Mouse (Mus musculus) embryonic facial prominence, embryonic 11.5 days (tissue): ENCODE data around the gene Klk5. TPM values are rescaled to one million over a fixed set of nuclear protein-coding genes. Genes with fewer than 3 reads are reported as not detected.

Experiments
- ATAC-seq: fragments of 200-750 bp; cut with Nextera tagmentation; replicated peaks from 2 replicates; pipeline ENCODE4 v1.8.0; 2017; ENCODE audit warnings: low read depth; ENCODE audit not compliant: insufficient number of reproducible peaks, low FRiP score, low TSS enrichment
- DNase-seq: peaks from one replicate; pipeline ENCODE4 v3.0.0-alpha.2; 2015; ENCODE audit warnings: low spot score
- H3K27ac ChIP-seq: fragments of 300-500 bp; sonication (generic); replicated peaks from 2 replicates; pipeline ENCODE4 v1.5.1; 2014; ENCODE audit warnings: mild to moderate bottlenecking, low read depth, low read length, control low read depth
- H3K27me3 ChIP-seq: fragments of 300-500 bp; sonication (generic); 2 replicates; pipeline ENCODE4 v1.6.1; 2014; ENCODE audit warnings: mild to moderate bottlenecking, low read length, moderate library complexity, mixed read lengths; ENCODE audit not compliant: control insufficient read depth, insufficient read depth
- H3K36me3 ChIP-seq: fragments of 300-500 bp; sonication (generic); replicated peaks from 2 replicates; pipeline ENCODE4 v1.6.1; 2014; ENCODE audit warnings: low read depth, mild to moderate bottlenecking, low read length, moderate library complexity, mixed read lengths; ENCODE audit not compliant: control insufficient read depth, insufficient read depth
- H3K4me1 ChIP-seq: fragments of 300-500 bp; sonication (generic); 2 replicates; pipeline ENCODE4 v1.6.1; 2014; ENCODE audit warnings: low read length, mixed read lengths; ENCODE audit not compliant: control insufficient read depth, insufficient read depth
- H3K4me2 ChIP-seq: fragments of 300-500 bp; sonication (generic); 2 replicates; pipeline ENCODE4 v1.6.1; 2014; ENCODE audit warnings: low read depth, mild to moderate bottlenecking, control low read depth, low read length, moderate library complexity
- H3K4me3 ChIP-seq: fragments of 300-500 bp; sonication (generic); 2 replicates; pipeline ENCODE4 v1.5.1; 2014; ENCODE audit warnings: low read depth, low read length, control low read depth
- H3K9ac ChIP-seq: fragments of 300-500 bp; sonication (generic); replicated peaks from 2 replicates; pipeline ENCODE4 v1.6.1; 2014; ENCODE audit warnings: mild to moderate bottlenecking, control low read depth, low read length
- H3K9me3 ChIP-seq: fragments of 300-500 bp; sonication (generic); replicated peaks from 2 replicates; pipeline ENCODE4 v1.6.1; 2016; ENCODE audit warnings: mild to moderate bottlenecking, low read length, inconsistent platforms, mixed read lengths; ENCODE audit not compliant: control insufficient read depth
- WGBS: fragments of 180-500 bp; shearing (Covaris S2); extraction: QIAGEN DNeasy Blood & Tissue Kit; methylation state at CpG from one replicate; pipeline ENCODE4 v1.1.7; 2014; 5-methylcytosine and 5-hydroxymethylcytosine counted together
- polyA plus RNA-seq: library from polyadenylated mRNA; unstranded; fragments of >200 nt; fragmentation: Nextera tagmentation; extraction: Ambion mirVana; gene quantifications from 2 replicates; pipeline ENCODE4 v1.2.1, GENCODE M21; 2014

Gene Klk5
- polyA plus RNA-seq, 1 experiment from 2014 or later, result not detected

DNA sequence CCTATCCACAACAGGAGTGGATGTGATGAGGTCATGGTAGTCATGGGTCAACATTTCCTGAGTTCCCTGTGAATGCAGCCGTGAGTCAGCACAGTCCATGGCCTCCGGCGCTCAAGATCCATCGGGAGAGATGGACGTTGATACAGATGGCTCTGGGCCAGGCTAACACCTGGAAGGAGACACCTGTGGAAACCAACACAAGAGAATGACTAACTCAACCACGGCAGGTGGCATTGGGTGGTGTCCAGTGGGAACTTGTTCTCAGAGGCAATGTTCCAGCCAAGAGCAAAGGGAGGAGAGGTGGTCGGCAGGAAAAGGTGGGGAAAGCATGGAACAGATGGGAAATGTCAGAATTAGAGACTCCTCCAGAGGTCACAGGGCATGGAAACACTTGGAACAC is 20.2 kb upstream of the Klk5 start:
- H3K27me3 ChIP-seq, result no peaks in the 10 kb centered on the region
- H3K4me2 ChIP-seq, result no peak overlapping the region
- H3K4me1 ChIP-seq, result no peaks in the 10 kb centered on the region
- 86% methylated on average over 7 of the region's 7 CpGs for WGBS
- no peaks in the 10 kb centered on the region for H3K36me3 ChIP-seq
- DNase-seq (no peak), ATAC-seq (no peak)
- no peak overlapping the region for H3K4me3 ChIP-seq
- H3K27ac ChIP-seq, result no peak overlapping the region
- H3K9me3 ChIP-seq, result no peaks in the 10 kb centered on the region
- H3K9ac ChIP-seq, result no peak overlapping the region

DNA sequence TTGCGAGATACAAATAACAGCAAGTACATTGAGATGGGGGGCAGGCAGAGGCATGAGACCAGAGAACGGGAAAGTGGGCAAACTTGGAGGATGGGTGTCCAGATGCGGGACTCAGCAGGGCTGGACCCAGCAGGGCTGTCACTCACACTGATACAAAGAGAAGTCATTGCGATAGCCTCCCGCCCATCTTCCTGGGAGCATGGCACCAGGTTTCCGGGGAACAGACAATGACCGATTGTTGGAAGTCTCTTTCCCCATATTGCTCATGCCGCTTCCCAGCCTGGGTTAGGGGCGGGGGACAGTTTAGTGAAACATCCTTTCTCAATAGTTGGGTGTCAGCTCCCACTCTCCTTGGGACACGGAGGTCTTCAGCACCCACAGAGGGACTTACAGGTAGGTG is 17.6 kb upstream of the Klk5 start, which contains the start of gene Klk6:
Gene Klk6, plus strand, starts transcription at position 301 of the 400 bp plus-strand sequence.
- Histone ChIP-seq H3K9me3 (no peaks in the 10 kb centered on the region), H3K27me3 (no peaks in the 10 kb centered on the region), H3K4me1 (no peaks in the 10 kb centered on the region), H3K36me3 (no peaks in the 10 kb centered on the region), H3K27ac (no peak within 1 kb of the TSS), H3K4me3 (no peak within 1 kb of the TSS), H3K4me2 (no peak within 1 kb of the TSS), H3K9ac (no peak within 1 kb of the TSS)
- 60% methylated on average over 10 of the region's 10 CpGs for WGBS
- DNase-seq, result no peak
- no peak for ATAC-seq

DNA sequence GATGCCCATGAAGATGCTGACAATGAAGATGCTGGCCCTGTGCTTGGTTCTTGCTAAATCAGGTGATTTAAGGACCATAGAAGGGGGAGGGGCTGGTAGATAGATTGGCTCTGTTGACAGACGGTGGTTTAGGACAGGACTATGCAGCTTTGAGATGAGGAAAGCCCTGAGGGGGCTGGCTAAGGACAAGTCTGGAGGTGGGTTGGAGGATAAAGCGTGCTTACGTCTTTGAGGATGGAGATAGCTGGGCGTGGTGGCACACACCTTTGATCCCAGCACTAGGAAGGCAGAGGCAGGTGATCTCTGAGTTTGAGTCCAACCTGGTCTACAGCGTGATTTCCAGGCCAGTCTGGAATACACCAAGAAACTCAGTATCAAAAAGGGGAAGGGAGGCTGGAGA is 15.7 kb upstream of the Klk5 start:
- Histone ChIP-seq H3K4me2 (no peak overlapping the region), H3K9me3 (no peaks in the 10 kb centered on the region), H3K9ac (no peak overlapping the region), H3K36me3 (no peaks in the 10 kb centered on the region), H3K4me1 (no peaks in the 10 kb centered on the region), H3K27me3 (no peaks in the 10 kb centered on the region), H3K27ac (no peak overlapping the region), H3K4me3 (no peak overlapping the region)
- WGBS, result 88% methylated on average over 5 of the region's 5 CpGs
- ATAC-seq (no peak), DNase-seq (no peak)

DNA sequence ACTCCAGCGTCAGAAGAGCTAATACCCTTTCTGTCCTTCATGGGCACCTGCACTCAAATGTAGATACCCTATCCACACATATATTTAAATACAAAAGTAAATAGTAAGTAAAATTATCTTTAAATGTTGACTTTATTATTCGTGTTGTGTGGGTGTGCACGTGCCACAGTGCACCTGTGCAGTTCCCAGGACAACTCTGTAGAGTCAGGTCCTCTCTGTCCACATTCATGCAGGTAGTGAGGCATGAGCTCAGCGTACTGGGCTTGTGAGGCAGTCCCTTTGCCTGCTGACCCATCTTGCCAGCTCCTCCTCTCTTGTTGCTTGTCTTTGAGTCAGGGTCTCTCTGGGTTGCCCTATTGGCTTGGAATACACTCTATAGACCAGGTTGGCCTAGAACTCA is 14.1 kb upstream of the Klk5 start:
- Histone ChIP-seq H3K27me3 (no peaks in the 10 kb centered on the region), H3K36me3 (no peaks in the 10 kb centered on the region), H3K4me2 (no peak overlapping the region), H3K9me3 (no peaks in the 10 kb centered on the region), H3K27ac (no peak overlapping the region), H3K9ac (no peak overlapping the region), H3K4me3 (no peak overlapping the region), H3K4me1 (no peaks in the 10 kb centered on the region)
- DNase-seq, result no peak
- no peak for ATAC-seq
- WGBS, result 83% methylated on average over 4 of the region's 4 CpGs

DNA sequence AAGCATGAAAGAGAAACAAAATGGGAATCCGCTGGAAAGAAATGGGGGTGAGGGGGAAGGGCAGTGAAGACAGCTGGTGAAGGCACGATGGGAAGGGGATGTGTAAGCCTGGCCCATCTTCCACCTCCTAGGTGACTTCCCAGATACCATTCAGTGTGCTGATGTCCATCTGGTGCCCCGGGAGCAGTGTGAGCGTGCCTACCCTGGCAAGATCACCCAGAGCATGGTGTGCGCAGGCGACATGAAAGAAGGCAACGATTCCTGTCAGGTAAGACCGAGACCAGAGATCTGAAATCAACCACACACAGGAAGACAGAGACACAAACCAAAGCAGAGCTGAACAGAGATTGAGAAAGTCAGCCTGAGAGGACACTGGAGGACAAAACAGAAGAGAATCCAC is 12.8 kb upstream of the Klk5 start:
- no peaks in the 10 kb centered on the region for H3K4me1 ChIP-seq
- no peaks in the 10 kb centered on the region for H3K27me3 ChIP-seq
- 89% methylated on average over 8 of the region's 8 CpGs for WGBS
- H3K9ac ChIP-seq, result no peak overlapping the region
- no peak for ATAC-seq
- no peak for DNase-seq
- H3K4me3 ChIP-seq, result no peak overlapping the region
- H3K36me3 ChIP-seq, result no peaks in the 10 kb centered on the region
- H3K27ac ChIP-seq, result no peak overlapping the region
- no peak overlapping the region for H3K4me2 ChIP-seq
- no peaks in the 10 kb centered on the region for H3K9me3 ChIP-seq

DNA sequence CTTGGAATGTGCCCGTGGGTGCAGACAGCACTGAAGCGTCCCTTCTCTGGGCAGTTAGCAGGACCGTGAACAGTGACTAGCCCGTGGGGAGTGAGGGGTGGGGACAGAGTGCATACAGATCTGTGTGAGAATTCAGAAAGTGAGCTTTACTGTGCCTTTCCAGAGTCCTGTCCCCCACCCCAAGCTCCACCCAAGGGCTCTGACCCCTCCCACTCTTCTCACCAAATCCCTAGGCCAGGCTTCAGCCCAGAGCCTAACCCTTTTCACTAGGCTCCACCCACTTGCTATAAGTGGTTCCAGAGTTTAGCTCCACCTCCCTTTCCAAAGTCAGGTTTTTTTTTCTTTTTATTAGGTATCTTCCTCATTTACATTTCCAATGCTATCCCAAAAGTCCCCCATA is 2.0 kb downstream of the Klk5 start:
- 88% methylated on average over 4 of the region's 4 CpGs for WGBS
- no peak overlapping the region for H3K4me3 ChIP-seq
- no peaks in the 10 kb centered on the region for H3K9me3 ChIP-seq
- H3K27ac ChIP-seq, result no peak overlapping the region
- H3K4me2 ChIP-seq, result no peak overlapping the region
- DNase-seq, result no peak
- no peak for ATAC-seq
- no peaks in the 10 kb centered on the region for H3K4me1 ChIP-seq
- H3K9ac ChIP-seq, result no peak overlapping the region
- no peaks in the 10 kb centered on the region for H3K36me3 ChIP-seq
- no peaks in the 10 kb centered on the region for H3K27me3 ChIP-seq

DNA sequence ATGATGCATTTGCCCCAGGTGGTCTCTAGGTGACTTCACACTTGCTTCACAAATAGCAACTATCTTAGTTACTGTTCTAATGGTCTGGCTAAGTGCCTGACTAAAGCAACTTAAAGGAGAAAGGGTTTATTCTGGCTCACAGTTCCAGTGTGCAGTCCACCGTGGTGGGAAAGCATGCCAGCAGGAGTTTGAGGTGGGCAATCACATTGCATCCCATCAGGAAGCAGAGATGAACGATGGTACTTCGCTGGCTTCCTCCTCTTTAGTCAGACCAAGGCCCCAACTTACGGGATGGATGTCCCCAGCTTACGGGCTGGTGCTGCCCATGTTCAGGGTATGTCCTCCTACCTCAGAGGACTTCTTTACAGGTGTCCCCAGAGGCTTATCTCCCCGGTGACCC is 9.8 kb downstream of the Klk5 start:
- WGBS, result 94% methylated on average over 6 of the region's 6 CpGs
- Histone ChIP-seq H3K4me2 (no peak overlapping the region), H3K27me3 (no peaks in the 10 kb centered on the region), H3K27ac (no peak overlapping the region), H3K36me3 (no peaks in the 10 kb centered on the region), H3K4me1 (no peaks in the 10 kb centered on the region), H3K4me3 (no peak overlapping the region), H3K9me3 (no peaks in the 10 kb centered on the region), H3K9ac (no peak overlapping the region)
- DNase-seq (no peak), ATAC-seq (no peak)

DNA sequence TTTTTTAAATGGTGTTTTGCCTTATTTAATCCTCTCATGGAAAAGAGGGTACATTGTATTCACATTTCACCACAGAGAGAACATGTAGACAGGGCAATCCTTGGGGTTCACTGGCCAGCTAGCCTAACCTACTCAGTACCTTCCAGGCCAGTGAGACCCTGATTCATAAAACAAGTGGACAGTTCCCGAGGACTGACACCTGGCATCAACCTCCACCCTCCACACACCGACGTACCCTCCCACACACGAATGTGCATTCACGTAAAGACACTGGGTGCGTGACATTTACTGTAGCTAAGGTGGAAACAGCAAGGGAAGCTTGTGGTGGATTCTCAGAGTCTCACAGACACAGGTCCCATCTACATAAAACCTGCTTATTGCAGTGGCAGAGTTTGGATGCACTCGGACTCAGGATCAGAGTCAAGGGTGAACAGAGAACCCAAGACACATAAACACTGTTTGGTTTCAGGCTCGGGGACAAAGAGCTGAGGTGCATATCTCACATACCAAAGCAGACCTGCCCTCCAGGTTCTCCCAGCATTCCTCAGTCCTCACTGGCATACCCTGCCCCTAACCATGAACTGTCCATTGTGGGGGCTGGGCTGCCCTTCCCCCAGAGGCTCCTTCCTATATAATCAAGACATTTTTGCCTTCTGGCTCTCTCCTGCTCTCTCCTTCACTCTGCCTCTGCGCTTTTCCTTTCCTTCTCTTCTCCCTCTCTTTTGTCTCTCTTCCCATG is 13.0 kb downstream of the Klk5 start:
- Histone ChIP-seq H3K27ac (no peak overlapping the region), H3K36me3 (no peaks in the 10 kb centered on the region), H3K4me2 (no peak overlapping the region), H3K9me3 (no peaks in the 10 kb centered on the region), H3K9ac (no peak overlapping the region), H3K4me3 (no peak overlapping the region), H3K27me3 (no peaks in the 10 kb centered on the region), H3K4me1 (no peaks in the 10 kb centered on the region)
- ATAC-seq (no peak), DNase-seq (no peak)
- 74% methylated on average over 9 of the region's 9 CpGs for WGBS
